Mouse (Mus musculus): Measurements from ENCODE around the gene Afg1l.

Afg1l gene

DNA sequence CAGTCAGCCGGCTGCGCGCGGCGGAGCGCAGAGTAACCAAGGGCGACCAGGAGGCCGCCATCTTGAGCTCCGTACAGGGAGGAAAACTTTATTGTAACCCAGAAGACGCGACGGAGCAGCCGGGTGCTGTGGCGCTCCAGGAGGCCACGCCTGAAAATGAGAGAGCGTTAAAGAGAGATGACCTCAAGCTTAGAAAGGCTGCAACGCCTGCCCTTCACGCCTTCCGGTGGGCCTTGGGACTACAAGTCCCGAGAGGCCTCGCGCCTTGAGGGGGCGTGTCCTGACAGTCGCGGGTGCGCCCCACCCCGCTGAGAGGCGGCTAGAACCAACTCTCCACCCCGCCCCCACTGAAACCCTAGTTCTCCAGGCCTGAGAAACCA is at the start of gene Afg1l:
Afg1l (minus strand) TSS at position 225 of the 380 bp plus-strand sequence.
- DNase-seq (ENCODE audit: low spot score in 2 of 2), result peak; percentile 96

DNA sequence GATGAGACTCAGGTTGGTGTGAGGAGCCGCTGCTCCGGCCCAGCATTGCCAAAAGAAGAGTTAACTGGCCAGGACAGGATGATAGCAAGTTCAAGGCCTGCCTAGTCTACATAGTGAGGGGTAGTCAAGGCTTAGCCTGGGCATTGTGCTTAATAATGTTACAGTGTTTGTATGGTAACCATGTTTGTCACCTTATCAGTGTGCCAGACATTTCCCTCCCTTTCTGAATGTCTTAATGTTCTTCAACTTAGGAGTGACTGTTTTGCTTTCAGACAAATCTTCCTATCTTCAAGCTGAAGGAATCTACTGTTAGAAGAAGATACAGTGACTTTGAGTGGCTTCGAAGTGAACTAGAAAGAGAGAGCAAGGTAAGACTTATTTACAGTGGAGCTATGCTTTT is 47.3 kb upstream of the Afg1l start:
- DNase-seq (ENCODE audit: low spot score in 2 of 2), result no peak

DNA sequence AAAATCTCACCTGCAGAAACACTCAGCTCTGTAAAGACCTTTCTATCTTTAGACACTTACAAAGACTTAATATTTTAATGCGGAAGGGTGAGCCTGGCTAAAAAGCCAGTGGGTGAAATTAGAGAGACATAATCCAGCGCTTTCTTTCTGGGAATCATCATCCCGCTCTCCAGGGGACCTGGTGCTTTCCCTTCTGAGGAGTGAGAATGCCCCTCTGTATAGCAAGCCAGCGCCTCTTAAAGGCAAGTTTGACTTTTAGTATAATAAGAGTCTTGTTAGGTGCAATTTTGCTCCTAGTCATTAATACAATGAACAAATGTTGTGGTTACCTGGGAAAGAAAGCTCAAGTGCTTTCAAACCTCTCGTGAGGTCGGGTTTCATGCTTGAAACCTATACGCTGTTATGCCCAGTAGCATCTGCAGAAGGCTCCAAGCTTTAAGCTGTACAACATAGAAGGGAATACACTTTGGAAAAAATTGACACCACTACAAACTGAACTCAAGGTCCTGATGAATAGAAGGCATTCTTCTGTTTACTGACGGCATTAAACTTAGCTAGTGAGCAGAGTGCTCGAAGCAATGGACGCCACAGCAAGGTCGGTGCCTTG is 45.3 kb upstream of the Afg1l start:
- DNase-seq (ENCODE audit: low spot score in 2 of 2), result no peak

DNA sequence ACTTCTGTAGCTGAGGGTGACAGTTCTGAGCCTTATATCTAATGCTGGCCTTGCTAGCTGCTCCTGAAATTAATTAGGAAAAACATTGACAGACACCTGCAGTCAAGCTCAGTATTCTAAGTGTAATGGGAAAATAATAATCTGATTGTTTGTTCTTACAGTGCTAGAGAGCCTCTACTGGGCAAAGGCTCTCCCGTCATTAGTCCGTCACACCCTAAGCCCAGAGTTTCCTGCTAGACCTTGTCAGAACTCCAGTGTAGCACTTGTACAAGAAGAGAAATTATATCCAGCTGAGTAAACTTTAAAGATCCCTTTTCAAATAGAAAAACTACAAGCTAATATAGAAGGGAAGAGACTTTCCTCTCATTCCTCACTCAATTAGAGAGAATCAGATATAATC is 44.5 kb upstream of the Afg1l start:
- DNase-seq (ENCODE audit: low spot score in 2 of 2), result no peak

DNA sequence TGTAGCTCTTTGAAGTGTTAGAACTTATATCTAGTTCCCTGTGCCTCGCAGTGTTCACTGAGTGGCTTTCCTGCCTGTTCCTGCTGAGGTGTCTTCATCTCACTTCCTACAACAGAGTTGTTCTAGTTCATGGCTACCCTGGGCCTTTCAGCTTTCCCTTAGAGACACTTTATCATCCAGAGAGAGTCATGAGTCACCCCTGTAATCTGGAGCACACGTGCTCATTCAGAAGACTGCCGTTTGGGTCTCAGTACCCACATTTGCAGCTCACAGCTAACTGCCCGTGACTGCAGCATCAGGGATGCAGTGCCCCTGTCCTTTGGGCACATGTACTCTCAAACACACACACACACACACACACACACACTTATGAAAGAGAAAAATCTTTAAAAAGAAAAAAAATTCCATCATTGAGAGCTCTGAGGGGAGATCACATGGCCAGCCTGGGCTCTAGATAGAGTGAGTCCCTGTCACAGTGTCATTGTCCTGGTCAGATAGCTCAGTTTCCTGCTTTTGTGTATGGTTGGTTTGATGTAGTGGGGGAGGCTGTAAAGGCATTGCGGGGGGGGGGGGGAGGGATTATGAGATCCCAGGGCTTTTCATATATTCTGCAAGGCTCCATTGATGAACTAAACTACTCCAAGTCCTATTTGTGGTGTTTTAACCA is 43.1 kb upstream of the Afg1l start:
- DNase-seq (ENCODE audit: low spot score in 2 of 2), result no peak

DNA sequence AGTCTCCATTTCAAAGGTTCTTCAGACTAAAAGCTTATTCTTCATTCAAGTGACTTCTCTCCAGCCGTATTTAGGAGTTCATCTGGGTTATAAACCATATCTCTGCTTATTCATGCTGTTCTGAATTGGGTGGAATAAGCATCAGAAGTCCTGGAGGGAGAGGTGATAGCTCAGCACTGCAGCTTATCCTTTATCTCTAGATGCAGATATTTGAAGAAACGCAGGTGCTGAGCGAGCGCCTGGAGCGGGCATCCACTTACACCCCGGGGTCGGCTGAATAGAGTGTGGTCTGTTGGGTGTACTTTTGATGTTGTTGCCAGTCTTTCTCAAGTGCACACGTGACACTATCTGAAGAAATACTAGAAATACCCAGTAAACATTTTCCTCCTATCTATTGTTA is 40.0 kb upstream of the Afg1l start:
- no peak for DNase-seq (ENCODE audit: low spot score in 2 of 2)

DNA sequence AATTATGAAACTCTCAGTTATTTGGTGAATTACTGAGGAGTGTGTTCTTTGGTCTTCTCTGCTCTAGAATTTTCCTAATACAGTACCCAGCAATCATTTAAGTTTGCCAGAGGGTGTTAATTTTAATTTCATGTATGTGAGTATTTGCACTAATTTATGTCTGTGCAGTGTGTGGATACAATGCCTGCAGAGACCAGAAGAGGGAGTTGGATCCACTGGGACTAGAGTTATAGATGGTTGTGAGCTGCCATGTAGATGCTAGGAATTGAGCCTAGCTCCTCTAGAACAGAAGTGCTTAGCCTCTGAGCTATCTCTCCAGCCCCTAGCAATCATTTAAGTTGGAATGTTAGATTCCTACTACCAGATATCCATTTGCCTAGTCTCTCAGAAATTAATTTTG is 35.8 kb upstream of the Afg1l start:
- no peak for DNase-seq (ENCODE audit: low spot score in 2 of 2)

DNA sequence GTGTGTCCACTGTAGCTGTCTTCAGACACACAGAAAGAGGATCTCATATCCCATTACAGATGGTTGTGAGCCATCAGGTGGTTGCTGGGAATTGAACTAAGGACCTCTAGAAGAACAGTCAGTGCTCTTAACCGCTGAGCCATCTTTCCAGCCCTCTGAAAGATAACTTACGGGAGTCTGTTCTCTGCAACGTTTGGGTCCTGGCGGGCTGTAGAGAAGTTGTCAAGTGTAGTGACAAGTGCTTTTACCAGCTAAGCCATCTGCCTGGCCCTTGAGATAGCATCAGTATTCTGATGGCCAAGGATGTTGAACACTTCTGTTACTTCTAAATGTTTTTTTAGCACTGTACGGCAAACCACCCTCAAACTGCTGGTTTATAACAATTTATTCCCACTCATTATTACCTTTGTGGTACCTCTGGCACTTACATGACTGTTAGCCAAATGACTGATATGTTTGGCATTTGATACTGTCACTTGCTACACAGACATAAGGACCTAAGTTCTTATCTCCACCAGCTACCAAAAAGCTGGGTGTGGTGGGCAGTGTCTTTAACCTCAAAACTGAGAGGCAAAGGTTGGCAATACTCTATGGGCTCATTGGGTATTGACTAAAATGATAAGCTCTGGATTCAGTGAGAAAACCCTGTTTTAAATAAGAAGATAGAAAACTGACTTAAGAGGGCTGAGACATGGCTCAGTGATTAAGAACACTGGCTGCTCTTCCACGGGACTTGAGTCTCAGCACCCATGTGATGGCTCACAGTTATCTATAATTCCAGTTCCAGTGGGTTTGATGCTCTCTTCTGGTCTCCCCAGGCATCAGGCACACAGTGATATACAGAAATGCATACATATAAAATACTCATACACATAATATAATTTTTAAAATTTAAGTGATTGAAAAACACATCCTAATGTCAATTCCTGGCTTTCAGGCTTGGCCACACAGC is 33.1 kb upstream of the Afg1l start:
- no peak for DNase-seq (ENCODE audit: low spot score in 2 of 2)

DNA sequence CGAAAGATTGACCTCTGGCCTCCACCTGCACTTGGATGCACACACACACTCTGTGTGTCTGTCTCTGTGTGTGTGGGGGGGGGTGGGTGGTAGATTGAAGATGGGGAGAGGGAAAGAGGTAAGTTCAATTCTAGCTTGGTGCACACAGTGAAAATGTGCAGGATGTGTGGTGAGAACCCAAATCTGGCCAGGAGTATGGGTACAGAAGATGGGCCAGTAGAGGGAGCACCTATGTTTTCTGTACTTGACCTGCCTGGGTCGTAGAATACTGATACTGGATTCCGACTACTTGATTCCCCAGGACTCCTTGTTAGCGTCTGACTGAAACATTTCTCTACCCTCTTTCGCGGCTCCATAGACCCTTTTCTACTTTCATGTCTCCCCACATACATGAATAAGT is 31.8 kb upstream of the Afg1l start:
- DNase-seq (ENCODE audit: low spot score in 2 of 2), result no peak

DNA sequence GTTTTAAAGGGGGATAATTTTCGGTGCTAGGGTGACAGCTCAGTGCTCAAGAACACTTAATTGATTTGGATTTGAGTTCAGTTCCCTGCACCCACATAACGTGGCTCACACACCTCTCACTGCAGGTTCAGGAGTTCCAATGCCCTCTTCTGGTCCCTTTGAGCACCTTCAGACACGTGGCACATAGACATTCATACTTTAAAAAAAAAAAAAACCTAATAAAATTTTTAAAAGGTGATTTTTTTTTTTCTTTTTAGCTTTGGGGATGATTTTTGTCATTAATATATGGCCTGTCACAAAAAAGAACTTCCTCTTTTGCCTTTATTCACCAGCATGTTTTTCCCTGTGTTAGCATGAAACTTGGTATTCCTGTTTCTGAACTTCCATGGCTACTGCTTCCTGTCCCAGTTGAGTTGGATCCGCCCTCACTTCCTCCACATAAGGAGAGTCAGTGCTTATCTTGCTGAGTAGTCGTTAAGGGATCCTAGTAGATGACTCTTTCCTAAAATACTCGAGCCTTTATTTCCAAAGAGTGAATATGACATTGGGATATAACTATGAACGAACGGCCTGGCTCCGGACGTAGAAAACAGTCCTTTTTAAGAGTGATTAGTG is 25.8 kb upstream of the Afg1l start:
- DNase-seq (ENCODE audit: low spot score in 2 of 2), result no peak

DNA sequence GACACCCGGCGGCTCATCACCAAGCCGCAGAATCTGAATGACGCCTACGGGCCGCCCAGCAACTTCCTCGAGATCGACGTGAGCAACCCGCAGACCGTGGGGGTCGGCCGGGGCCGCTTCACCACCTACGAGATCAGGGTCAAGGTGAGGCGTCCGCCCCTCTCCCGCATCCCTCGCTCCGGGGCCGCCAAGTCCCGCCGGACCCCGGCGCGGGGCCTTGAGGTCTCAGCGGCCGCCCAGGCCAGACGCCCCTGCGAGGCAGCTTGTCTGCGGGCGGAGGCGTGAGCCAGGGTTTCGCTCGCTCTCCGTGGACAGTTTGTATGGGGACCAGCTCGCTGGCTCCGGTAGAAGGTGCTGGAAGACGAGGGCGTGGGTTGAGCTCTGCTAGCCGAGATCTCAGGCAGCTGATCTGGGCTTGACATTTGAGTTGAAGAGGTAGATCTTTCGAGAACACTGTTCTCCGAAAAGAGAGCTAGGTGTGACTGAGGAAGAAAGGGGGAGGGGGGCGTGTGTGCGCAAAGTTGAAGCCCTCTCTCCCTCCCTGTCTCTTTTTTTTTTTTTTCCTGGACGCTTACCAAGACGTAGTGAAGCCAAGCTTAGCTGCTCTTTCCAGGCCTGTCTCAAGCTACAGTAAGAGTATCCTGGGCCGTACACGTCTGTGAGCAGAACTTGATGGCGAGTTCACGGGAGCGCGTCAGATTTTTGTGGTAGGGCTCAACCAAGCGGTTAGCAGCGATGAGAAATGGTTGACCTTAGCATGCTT is 24.2 kb upstream of the Afg1l start:
- peak; percentile 68 to 78 for DNase-seq (ENCODE audit: low spot score in 2 of 2)

DNA sequence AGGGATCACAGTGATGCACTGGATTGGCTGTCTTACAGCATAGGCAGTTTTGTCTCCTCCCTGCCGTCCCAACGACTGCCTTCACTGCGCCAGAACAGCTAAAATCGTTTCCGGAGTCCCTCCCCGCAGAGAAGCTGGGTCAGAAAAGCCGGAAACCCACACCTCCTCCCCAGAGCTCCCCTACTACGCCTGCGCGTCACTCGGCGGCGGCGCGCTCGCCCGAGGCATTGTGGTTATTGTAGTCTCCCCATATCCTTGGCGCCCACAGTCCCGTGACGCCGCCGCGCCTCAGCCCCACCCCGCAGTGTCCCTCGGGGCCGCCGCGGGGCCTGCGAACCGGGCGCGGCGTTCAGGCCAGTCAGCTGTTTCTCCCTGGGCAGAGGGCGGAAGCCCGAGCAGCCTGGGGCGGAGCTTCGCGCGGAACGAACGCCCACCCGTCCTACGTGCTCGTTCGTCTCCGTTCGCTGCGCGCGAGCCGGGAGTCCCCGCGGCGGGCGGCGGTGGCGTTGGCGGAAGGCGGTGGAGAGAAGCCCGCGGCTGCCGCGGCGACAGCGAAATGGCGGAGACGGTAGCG is 23.5 kb upstream of the Afg1l start, which contains the start of gene Snx3:
Snx3 (plus strand) TSS at position 256 of the 574 bp plus-strand sequence.
- peak; percentile 98 for DNase-seq (ENCODE audit: low spot score in 2 of 2)

DNA sequence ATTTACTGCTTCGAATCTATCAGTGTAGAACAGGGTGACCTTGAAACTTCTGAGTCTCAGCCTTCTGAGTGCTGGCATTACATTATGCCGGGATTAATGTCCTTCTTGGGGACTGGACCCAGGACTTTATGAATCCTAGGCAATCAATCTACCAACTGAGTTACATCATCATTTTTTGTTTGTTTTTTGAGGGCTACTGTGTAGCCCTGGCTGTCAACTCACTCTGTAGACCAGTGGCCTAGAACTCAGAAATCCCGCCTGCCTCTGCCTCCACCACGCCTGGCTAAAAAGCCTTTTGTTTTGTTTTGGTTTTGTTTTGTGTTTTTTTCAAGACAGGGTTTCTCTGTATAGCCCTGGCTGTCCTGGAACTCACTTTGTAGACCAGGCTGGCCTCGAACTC is 22.8 kb upstream of the Afg1l start:
- DNase-seq (ENCODE audit: low spot score in 2 of 2), result no peak

DNA sequence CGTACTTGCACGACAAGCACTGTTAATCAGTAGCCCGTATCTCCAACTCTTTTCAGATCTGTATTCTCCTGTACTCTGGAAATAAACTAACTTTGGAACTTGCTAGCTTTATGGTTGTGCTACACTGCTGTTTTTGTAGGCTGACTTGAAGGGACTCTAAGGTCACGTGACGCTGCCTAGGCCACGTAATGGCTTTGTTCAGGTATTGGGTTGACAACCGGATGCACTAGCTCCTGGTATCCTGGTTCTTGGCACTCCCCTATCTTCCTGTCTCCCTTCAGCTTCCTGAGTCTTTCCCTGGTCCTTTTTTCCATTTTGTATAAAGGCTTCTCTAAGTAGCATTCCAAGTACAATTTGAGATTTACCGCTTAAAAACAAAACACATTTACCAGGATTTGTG is 22.2 kb upstream of the Afg1l start:
- DNase-seq (ENCODE audit: low spot score in 2 of 2), result no peak

DNA sequence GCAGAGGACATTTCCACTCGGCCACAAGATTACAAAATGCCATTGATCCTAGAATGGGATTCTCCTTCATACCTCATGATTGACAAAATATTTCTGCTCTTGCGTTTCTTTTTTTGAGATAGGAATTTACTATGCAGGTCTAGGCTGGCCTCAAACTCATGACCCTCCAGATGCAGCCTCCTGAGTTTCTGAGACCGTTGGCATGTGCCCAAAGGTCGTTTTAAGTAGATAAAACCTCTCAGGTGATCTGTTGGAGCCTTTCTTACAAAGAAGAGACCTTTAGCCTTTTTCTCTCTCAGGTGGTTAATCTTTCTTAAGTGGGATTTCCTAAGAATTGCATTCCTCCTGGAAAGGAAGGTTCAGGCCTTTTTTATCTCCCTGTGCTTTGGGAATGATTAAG is 14.6 kb upstream of the Afg1l start:
- DNase-seq (ENCODE audit: low spot score in 2 of 2), result no peak

DNA sequence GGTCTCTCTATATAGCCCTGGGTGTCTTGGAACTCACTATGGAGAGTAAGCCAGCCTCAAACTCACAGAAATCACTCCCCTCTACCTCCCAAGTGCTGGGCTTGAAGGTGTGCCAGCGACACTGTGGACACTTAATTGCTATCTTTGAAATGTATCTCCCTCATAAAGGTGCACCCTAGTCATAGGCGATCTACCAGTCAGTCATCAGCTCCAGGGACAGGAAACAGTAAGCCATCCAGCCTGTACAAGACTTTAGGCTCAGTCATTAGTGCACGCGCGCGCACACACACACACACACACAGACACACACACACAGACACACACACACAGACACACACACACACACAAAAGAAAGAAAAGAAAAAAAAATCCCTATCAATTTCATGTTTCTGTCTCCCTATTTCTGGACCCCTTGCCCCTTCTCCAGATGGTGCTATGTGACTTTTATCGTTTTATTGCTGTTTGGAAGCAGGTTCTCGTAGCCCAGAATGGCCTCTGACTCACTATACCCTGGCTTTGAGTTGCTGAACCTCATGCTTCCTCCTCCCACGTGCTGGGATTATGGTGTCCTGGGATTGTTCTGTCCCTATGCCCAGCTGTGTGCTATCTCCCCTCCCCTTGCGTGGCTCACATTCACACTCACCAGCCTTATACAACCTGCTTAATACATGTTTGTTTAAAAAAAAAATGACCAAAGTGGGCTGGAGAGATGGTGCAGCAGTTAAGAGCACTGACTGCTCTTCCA is 13.8 kb upstream of the Afg1l start:
- no peak for DNase-seq (ENCODE audit: low spot score in 2 of 2)

DNA sequence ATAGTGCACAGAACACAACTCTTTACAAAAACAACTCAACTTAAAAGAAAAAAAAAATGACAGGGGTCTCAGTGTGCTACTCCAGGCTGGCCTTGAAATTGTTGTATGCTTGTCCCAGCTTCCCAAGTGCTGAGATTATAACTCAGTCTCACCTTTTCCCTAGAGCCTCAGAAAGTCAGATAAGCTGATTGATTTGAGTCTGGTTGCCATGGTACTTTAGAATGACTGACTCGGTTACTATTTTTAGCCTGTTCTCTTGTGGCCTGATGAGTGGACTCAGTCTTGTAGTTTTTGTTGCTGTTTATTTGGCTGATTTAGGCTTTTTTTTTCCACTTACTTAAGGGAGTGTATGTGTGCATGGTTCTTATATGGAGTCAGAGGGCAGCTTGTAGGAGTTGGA is 12.8 kb upstream of the Afg1l start:
- DNase-seq (ENCODE audit: low spot score in 2 of 2), result no peak

DNA sequence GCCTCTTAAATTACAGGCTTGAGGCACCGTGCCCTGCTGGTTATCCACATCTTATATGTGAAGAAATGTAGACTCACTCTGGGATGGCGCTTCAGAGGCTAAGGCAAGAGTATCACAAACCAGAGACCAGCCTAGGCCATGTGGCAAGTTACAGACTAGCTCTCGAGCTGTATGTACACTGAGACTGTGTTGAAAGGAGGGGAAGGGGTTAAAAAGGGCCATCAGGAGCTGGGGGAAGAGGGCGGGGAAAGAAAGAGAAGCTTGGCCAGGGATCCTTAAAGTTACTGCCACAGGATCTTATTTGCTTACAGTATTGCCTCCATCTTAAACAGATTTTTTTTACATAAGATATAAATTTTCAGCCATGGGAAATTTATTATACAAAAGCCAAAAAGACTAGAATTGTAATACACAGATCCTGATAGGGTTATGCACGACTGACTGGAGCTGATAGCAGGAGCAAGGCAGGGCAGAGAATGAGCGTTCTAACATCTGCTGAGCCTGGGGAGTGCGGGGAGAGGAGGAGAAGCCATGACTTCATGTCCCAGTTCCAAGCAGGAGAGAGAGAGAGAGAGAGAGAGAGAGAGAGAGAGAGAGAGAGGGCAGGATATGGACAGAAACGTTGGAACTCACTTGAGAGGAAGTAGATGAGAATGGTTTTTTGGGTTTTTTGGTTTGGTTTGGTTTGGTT is 10.4 kb upstream of the Afg1l start:
- no peak for DNase-seq (ENCODE audit: low spot score in 2 of 2)

DNA sequence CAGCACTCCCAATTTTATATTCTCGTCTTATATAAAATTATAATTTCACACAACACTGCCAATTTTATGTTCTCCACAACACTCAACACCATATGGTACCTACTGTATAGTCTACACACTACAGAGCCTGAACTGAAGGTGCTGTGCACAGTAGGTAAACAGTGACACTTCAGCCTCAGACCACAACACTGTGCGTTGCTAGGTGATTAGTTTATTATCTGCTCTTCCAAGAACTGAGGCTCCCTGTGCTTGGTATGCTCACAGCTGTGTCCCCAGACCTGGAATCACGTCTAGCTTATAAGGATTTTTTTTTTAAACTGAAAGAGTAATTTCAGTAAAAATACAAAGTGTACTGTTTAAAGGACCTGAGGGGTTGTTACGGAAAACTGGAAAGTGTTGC is 2.4 kb upstream of the Afg1l start:
- DNase-seq (ENCODE audit: low spot score in 2 of 2), result no peak

Data from right cerebral cortex, postnatal 10 days (tissue).